Mouse (Mus musculus): ENCODE data around the gene Neu4. TPM values are rescaled to one million over a fixed set of nuclear protein-coding genes. Genes with fewer than 3 reads are reported as not detected.

Neu4 gene
- total RNA-seq, 2 experiments from 2014 or later = 7.1 to 7.3 TPM

DNA sequence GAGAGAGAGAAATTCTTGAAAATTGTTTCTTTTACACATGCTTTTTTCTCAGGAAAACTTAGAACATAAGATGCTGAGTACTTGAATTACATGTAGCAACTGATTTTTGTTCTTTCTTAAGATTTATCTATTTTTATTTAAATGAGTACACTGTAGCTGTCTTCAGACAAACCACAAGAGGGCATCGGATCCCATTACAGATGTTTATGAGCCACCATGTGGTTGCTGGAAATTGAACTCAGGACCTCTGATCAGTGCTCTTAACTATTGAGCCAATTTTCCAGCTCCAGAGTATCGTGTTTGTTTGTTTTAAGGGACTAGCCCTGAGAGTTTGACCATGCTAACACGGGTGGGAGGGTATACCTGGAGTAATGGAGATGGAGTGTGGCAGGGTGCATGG is 8.6 kb upstream of the Neu4 start:
- TF ChIP-seq CTCF (IDR thresholded peaks at IDR 0.05) = peak; percentile 44
- intact Hi-C loops (cut with DNase I) = loop anchor here (2.0 kb wide), 1 partner anchor 39 kb away; no protein-coding TSS in a partner anchor
- no peak overlapping the region for H3K4me3 ChIP-seq
- no peak for DNase-seq (ENCODE audit: extremely low spot score in 1 of 2, low spot score in 2 of 2)
- H3K27ac ChIP-seq = no peak overlapping the region

DNA sequence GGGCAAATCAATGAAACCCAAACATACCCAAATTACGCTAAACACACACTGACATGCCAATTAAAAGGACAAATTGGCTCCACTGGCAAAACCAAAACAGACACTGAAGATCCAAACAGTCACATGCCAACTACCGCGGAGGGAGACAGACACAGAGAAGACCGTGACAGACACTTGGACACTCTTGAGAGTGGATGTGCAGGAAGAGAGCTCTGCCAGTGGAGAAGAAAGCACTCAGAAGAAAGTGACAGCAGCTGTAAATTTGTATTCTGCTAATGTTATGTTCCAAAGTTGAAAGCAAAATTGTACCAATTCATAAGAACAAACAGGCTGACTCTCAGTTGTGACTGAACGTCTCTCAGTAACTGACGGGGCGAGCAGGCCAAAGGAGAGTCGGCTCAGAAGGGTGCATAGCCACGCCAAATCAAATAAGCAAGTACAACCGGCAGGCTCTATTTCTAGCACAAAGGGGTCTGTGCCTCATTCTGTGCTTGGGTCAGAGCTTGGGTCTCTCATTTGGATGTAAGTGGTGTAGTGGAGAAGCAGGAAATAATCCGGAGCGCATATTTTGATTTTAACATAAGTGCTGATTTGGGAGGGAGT is 7.4 kb downstream of the Neu4 start:
- no peak for DNase-seq (ENCODE audit: extremely low spot score in 1 of 2, low spot score in 2 of 2)
- intact Hi-C loops (cut with DNase I) = loop anchor here (5.0 kb wide), 1 partner anchor 40 kb away; no protein-coding TSS in a partner anchor
- H3K27ac ChIP-seq = no peak overlapping the region
- no peak for TF ChIP-seq CTCF (IDR thresholded peaks at IDR 0.05)
- no peak overlapping the region for H3K4me3 ChIP-seq

DNA sequence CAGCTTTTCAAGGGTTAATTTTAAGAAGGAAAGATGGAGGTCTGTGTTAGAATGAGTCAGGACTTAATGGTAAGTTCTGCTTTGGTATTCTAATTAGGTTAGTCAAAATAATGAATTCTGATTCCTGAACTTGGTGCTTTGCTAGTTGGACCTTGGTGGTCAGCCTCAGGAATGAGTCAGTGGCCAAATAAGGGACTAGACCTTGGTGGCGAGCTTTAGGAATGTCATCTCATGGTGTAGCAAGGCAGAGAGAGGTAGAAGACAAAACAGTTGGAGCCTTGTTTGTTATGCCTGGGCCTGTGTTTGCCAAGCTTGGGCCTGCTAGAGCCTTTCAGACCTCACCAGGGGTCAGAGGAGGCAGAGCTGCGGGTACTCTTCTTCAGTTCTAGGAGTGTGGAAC is 8.5 kb downstream of the Neu4 start:
- intact Hi-C loops (cut with DNase I) = loop anchor here (5.0 kb wide), 1 partner anchor 41 kb away; no protein-coding TSS in a partner anchor
- DNase-seq (ENCODE audit: extremely low spot score in 1 of 2, low spot score in 2 of 2) = no peak
- Histone ChIP-seq H3K4me3 (no peak overlapping the region), H3K27ac (no peak overlapping the region)
- no peak for TF ChIP-seq CTCF (IDR thresholded peaks at IDR 0.05)

DNA sequence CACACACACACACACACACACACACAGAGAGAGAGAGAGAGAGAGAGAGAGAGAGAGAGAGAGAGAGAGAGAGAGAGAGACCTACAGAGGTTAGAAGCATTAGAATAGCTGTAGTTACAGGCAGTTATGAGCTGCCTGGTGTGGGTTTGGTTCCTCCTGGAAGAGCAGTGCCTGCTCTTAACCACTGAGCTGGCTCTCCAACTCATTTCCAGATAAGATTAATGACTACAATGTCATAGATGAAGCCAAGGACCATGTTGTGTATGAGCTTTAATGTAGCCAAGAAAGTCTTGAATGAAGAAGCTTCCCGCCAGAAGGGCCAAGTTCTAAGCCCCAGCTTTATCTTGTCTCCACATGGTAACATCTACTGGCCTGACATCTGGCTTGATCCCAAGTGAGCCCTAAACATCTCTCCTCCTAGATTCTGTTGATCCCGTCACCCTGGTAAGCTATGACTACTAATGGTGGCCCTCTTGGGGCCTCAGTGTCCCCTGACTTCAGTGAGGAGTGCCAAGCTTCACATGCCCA is 12.9 kb downstream of the Neu4 start:
- Histone ChIP-seq H3K4me3 (no peak overlapping the region), H3K27ac (no peak overlapping the region)
- DNase-seq (ENCODE audit: extremely low spot score in 1 of 2, low spot score in 2 of 2) = no peak
- intact Hi-C loops (cut with DNase I) = no loop called here
- no peak for TF ChIP-seq CTCF (IDR thresholded peaks at IDR 0.05)

- peak overlapping the region; percentile 46 for H3K4me3 ChIP-seq
- TF ChIP-seq CTCF (IDR thresholded peaks at IDR 0.05) = peak; percentile 95
- peak; percentile 78 to 79 for DNase-seq (ENCODE audit: extremely low spot score in 1 of 2, low spot score in 2 of 2)
- peak overlapping the region; percentile 94 for H3K27ac ChIP-seq
- intact Hi-C loops (cut with DNase I) = loop anchor here (1.0 kb wide), 1 partner anchor 44 kb away; no protein-coding TSS in a partner anchor
Observed at GRCm38 (mm10) chr1:94034984-94035743, 14.9 kb downstream of the Neu4 start.

DNA sequence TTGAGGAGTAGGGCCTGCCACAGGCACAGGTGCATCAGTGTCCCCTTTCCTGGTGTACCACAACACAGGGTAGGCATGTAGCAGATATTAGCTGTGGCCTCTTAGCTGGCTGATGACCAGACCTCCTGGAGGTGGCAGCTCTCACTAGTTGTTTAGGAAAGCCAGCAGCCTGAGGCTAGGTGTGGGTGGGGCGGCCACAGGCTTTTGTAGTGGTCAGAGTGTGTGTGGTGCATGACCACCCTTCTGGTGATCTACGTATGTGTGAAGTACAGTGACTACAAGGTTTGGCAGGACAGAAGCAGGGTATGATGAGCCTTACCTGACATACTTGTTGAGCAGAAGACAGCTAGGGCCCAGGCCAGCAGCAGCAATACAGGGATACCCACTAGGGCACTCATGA is 20.1 kb downstream of the Neu4 start:
- no peak for TF ChIP-seq CTCF (IDR thresholded peaks at IDR 0.05)

DNA sequence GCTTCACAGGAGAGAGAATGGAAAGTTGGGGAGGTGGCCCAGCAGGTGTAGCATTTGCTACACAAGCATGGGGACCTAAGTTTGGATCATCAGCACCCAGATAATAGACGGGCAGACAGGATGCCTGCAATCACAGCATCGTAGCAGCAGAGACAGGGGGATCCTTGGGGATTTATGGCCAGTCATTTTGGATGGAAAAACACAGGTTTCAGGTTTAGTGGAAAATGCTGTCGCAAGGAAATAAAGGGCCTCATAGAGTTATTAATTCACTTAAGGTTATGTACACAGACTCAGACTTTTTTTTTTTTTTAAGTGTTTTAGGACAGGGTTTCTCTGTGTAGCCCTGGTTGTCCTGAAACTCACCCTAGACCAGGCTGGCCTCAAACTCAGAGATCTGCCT is 25.3 kb downstream of the Neu4 start:
- Histone ChIP-seq H3K27ac (no peak overlapping the region), H3K4me3 (no peak overlapping the region)
- DNase-seq (ENCODE audit: extremely low spot score in 1 of 2, low spot score in 2 of 2) = no peak
- intact Hi-C loops (cut with DNase I) = no loop called here
- TF ChIP-seq CTCF (IDR thresholded peaks at IDR 0.05) = no peak

More for the DNA sequence above, 20.1 kb downstream of the Neu4 start:
- DNase-seq (ENCODE audit: extremely low spot score in 1 of 2, low spot score in 2 of 2) = no peak
- no peak overlapping the region for H3K4me3 ChIP-seq
- intact Hi-C loops (cut with DNase I) = no loop called here
- no peak overlapping the region for H3K27ac ChIP-seq

DNA sequence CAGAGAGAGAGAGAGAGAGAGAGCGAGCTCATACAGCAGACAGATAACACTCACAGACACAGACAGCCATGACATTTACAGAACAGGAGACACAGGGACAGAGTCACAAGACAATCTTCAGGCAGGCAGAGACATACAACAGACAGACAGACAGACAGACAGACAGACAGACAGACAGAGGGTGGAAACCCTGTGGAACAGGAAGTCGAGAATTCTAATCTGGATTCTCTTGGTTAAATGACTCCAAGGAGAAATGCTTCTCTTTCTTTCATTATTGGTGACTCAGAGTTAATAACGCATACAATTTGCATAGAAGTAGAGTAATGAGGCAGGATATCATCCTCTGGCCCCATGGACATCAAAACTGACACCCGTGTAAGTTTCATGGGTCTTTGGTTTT is 26.3 kb downstream of the Neu4 start:
- intact Hi-C loops (cut with DNase I) = no loop called here
- H3K4me3 ChIP-seq = no peak overlapping the region
- no peak overlapping the region for H3K27ac ChIP-seq
- no peak for TF ChIP-seq CTCF (IDR thresholded peaks at IDR 0.05)
- no peak for DNase-seq (ENCODE audit: extremely low spot score in 1 of 2, low spot score in 2 of 2)

DNA sequence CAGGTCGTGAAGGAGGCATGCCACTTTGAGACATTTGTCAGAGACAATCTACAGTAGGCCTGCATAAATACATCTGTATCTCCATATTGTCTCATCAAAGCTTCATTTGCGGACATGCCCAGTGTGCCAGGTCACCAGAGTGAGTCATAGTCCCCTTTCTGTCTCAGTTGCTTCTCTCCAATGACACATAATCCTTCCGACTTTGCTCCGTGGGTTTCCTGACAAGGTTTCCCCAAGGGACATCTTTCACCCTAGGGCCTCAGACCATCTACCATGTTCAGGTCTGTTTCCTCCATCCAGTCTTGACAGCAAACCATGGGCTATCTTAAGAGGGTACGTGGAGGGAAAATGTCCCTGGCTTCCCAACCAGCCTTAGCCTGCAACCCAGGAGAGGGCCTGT is 30.9 kb downstream of the Neu4 start:
- intact Hi-C loops (cut with DNase I) = loop anchor here (2.0 kb wide), 1 partner anchor 40 kb away; no protein-coding TSS in a partner anchor
- no peak for TF ChIP-seq CTCF (IDR thresholded peaks at IDR 0.05)
- Histone ChIP-seq H3K4me3 (no peak overlapping the region), H3K27ac (no peak overlapping the region)
- DNase-seq (ENCODE audit: extremely low spot score in 1 of 2, low spot score in 2 of 2) = peak in 1 of 2 experiments; percentile 8

- Histone ChIP-seq H3K27ac (peak within 1 kb of the TSS; percentile 92), H3K4me3 (no peak within 1 kb of the TSS)
- TF ChIP-seq CTCF (IDR thresholded peaks at IDR 0.05) = no peak
- intact Hi-C loops (cut with DNase I) = no loop called here
- no peak for DNase-seq (ENCODE audit: extremely low spot score in 1 of 2, low spot score in 2 of 2)
Observed at GRCm38 (mm10) chr1:94052373-94052772, 32.1 kb downstream of the Neu4 start, which contains the start of gene Pdcd1. Pdcd1 (minus strand) TSS chr1:94052553.

GRCm38 (mm10) chr1:94053530-94054216 is 33.4 kb downstream of the Neu4 start:
- intact Hi-C loops (cut with DNase I) = no loop called here
- DNase-seq (ENCODE audit: extremely low spot score in 1 of 2, low spot score in 2 of 2) = peak; percentile 65 to 73
- H3K27ac ChIP-seq = peak overlapping the region; percentile 92
- TF ChIP-seq CTCF (IDR thresholded peaks at IDR 0.05) = no peak
- no peak overlapping the region for H3K4me3 ChIP-seq

- no peak for TF ChIP-seq CTCF (IDR thresholded peaks at IDR 0.05)
- H3K27ac ChIP-seq = peak overlapping the region; percentile 78; the same call in 1 of the 2 replicates
- no peak overlapping the region for H3K4me3 ChIP-seq
- intact Hi-C loops (cut with DNase I) = no loop called here
- DNase-seq (ENCODE audit: extremely low spot score in 1 of 2, low spot score in 2 of 2) = peak in 1 of 2 experiments; percentile 9
Observed at GRCm38 (mm10) chr1:94054481-94054880, 34.2 kb downstream of the Neu4 start.

Measured in left cerebral cortex, adult 2 months (tissue).